ENCODE assay signal across 16 mouse cellular contexts in the genomic region with DNA sequence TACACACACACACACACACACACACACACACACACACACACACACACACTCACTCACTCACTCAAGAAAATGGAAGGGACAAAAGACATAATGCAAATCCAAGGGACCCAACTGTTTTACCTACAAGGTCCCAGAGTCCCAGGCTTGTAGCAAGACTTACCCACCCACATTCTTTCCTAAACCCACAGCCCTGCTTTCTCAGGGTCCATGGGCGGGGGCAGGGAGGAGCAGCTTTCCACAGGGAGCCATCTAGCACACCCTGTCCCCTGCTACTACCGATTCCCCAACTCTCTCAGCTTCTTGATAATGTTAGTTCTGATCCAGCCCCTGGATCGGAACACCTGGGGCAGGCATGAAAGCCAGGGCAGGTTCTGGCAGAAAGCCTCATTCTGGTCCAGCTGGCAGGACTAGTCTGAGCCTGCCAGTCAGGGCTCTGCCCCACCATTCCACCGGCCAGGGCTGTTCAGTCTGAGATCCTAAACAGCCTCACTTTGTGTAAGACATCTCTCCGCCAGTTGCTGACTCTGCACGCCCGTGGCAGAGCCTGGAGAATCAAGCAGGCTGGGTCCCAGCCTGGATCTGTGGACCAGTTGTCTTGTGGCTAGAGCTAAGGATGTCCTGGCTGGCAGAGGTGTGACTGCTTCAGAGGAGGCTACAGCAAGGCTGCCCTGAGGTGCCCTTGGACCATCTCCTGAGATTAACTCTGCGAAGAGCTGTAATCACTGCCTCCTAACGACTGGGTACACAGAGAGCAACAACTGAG. TPM values are rescaled to one million over a fixed set of nuclear protein-coding genes. Genes with fewer than 3 reads are reported as not detected.
A peak's percentile ranks its signal among the peaks of the same experiment; 100 is the strongest.
DNase-seq lines count a peak whose midpoint lies in the region; ATAC-seq and TF ChIP-seq lines count a peak whose summit lies in the region.
"Had no signal": no experiment of that assay in that cellular context is flagged by ENCODE, and none has a peak within 500 bp of the region (broad histone marks: within the 10 kb centered on the region; RNA-seq: fewer than 3 reads in every experiment).

No protein-coding gene starts in this region.

- no peak for DNase-seq in heart, adult 8-10 months (ENCODE audit: low spot score)
- no peak for DNase-seq in ES-E14 (ENCODE audit: low read depth, low spot score)
- no peak for DNase-seq in thymus, adult 18-20 months
- DNase-seq in left cerebral cortex, postnatal 4 days, result no peak
- DNase-seq: adrenal gland, postnatal 36 days; kidney, postnatal 14 days; thymus, postnatal 25 days had no signal

- intact Hi-C loops in left cerebral cortex, postnatal 4 days (cut with DNase I), result no loop called here

- no peak overlapping the region for H3K4me2 ChIP-seq in heart, embryonic 12.5 days
- H3K4me2 ChIP-seq in limb, embryonic 15.5 days, result 0 out of 2 replicates have a peak overlapping the region, but pooled peaks have one; percentile 7
- H3K4me2 ChIP-seq: forebrain, embryonic 12.5 days; heart, embryonic 11.5 days had no signal

- no peaks in the 10 kb centered on the region for H3K9me3 ChIP-seq in heart, embryonic 12.5 days (replicated peaks)
- H3K9me3 ChIP-seq in E14TG2a.4 (ENCODE audit: low read length), result no peaks in the 10 kb centered on the region
- H3K9me3 ChIP-seq in ES-E14 (ENCODE audit: control insufficient read depth, insufficient read depth, low read depth, low read length), result no peaks in the 10 kb centered on the region
- no peaks in the 10 kb centered on the region for H3K9me3 ChIP-seq in limb, embryonic 15.5 days
- H3K9me3 ChIP-seq: forebrain, embryonic 12.5 days; megakaryocyte, embryonic 14.5 days had no signal

- WGBS in heart, embryonic 12.5 days, result 37% methylated on average over 9 of the region's 9 CpGs
- 36% methylated on average over 9 of the region's 9 CpGs for WGBS in limb, embryonic 15.5 days

- H3K36me3 ChIP-seq in heart, embryonic 12.5 days, result no peaks in the 10 kb centered on the region
- H3K36me3 ChIP-seq in E14TG2a.4 (ENCODE audit: insufficient read depth, low read length) (peaks cover 3% of the 10 kb centered on the region; the same call in 1 of the 2 replicates), ES-E14 (ENCODE audit: control insufficient read depth, insufficient read depth, low read length, poor library complexity, severe bottlenecking) (peaks cover 5% of the 10 kb centered on the region)
- no peaks in the 10 kb centered on the region for H3K36me3 ChIP-seq in limb, embryonic 15.5 days
- H3K36me3 ChIP-seq: forebrain, embryonic 12.5 days had no signal

- TF ChIP-seq CTCF in E14TG2a.4 (conservative IDR thresholded peaks at IDR 0.05; ENCODE audit: low read length), result no peak

- in situ Hi-C loops in ES-E14 (cut with MboI; ENCODE audit: low sequenced_read_pairs in 2 of 2, unreplicated experiment in 2 of 2), result no loop called here

- ATAC-seq in heart, embryonic 12.5 days (ENCODE audit: insufficient number of reproducible peaks, low FRiP score), result no peak
- ATAC-seq in limb, embryonic 15.5 days (ENCODE audit: insufficient number of reproducible peaks, low FRiP score, low TSS enrichment, low read depth), result no peak
- ATAC-seq: lung, postnatal 0 days had no signal

- no peak overlapping the region for H3K4me3 ChIP-seq in heart, embryonic 12.5 days
- peak overlapping the region; percentile 52 for H3K4me3 ChIP-seq in E14TG2a.4 (replicated peaks; ENCODE audit: low read length)
- H3K4me3 ChIP-seq in ES-E14 (ENCODE audit: insufficient read depth in 1 of 2, low read depth in 1 of 2, low read length in 2 of 2, poor library complexity in 1 of 2, severe bottlenecking in 1 of 2), result 0 out of 4 replicates have a peak overlapping the region, but pooled peaks have one; percentile 1 to 7
- no peak overlapping the region for H3K4me3 ChIP-seq in limb, embryonic 15.5 days
- H3K4me3 ChIP-seq: forebrain, embryonic 12.5 days; megakaryocyte, embryonic 14.5 days had no signal

- peaks cover 16% of the 10 kb centered on the region for H3K4me1 ChIP-seq in heart, embryonic 12.5 days (replicated peaks)
- H3K4me1 ChIP-seq in E14TG2a.4 (replicated peaks; ENCODE audit: low read depth, low read length) (peaks cover 74% of the 10 kb centered on the region), ES-E14 (ENCODE audit: control insufficient read depth in 2 of 2, insufficient read depth in 2 of 2, low read length in 2 of 2, poor library complexity in 1 of 2) (peaks cover 7 to 37% of the 10 kb centered on the region in 2 experiments; a peak in 3 of 4 replicates)
- H3K4me1 ChIP-seq in limb, embryonic 15.5 days, result peaks cover 18% of the 10 kb centered on the region

- peaks cover 4% of the 10 kb centered on the region; the same call in 1 of the 2 replicates for H3K27me3 ChIP-seq in heart, embryonic 12.5 days (replicated peaks)
- no peaks in the 10 kb centered on the region for H3K27me3 ChIP-seq in E14TG2a.4 (ENCODE audit: insufficient read depth, low read length)
- H3K27me3 ChIP-seq in limb, embryonic 15.5 days, result peaks cover 21% of the 10 kb centered on the region

- H3K27ac ChIP-seq in heart, embryonic 12.5 days (ENCODE audit: poor library complexity, severe bottlenecking), result no peak overlapping the region
- H3K27ac ChIP-seq in ES-E14 (ENCODE audit: insufficient read depth, low read depth, low read length, poor library complexity, severe bottlenecking), result no peak overlapping the region; the same call in 1 of the 2 replicates
- peak overlapping the region; percentile 80 for H3K27ac ChIP-seq in limb, embryonic 15.5 days
- H3K27ac ChIP-seq: forebrain, embryonic 12.5 days; liver, embryonic 14.5 days had no signal

- peak overlapping the region; percentile 11; the same call in 1 of the 2 replicates for H3K9ac ChIP-seq in heart, embryonic 12.5 days
- peak overlapping the region; percentile 3; the same call in 1 of the 2 replicates for H3K9ac ChIP-seq in ES-E14 (ENCODE audit: insufficient read depth, low read depth, low read length, poor library complexity, severe bottlenecking)
- no peak overlapping the region for H3K9ac ChIP-seq in limb, embryonic 15.5 days
- H3K9ac ChIP-seq: forebrain, embryonic 12.5 days; liver, embryonic 14.5 days had no signal

TF ChIP-seq in ES-E14, 5 proteins besides CTCF, POLR2A, EP300 and RAD21:
- TF ChIP-seq CHD2 (IDR thresholded peaks at IDR 0.05; ENCODE audit: low read depth, low read length), result no peak
- TF ChIP-seq ZNF384 (IDR thresholded peaks at IDR 0.05; ENCODE audit: low read depth, low read length), result no peak
- TF ChIP-seq ZC3H11A (IDR thresholded peaks at IDR 0.05; ENCODE audit: borderline replicate concordance, low read depth, low read length), result no peak
- TF ChIP-seq HCFC1 (IDR thresholded peaks at IDR 0.05; ENCODE audit: borderline replicate concordance, insufficient read depth, low read length), result no peak
- TF ChIP-seq MAFK (IDR thresholded peaks at IDR 0.05; ENCODE audit: insufficient read depth, low read depth, low read length), result no peak

RNA-seq across cellular contexts. Expression of a gene that starts 5.1 kb away (rescaled TPM):
- 916 and 1,021 TPM in 2 replicates for polyA plus RNA-seq in heart, embryonic 12.5 days (2016; fragmentation: Nextera tagmentation; extraction: Ambion mirVana)
- total RNA-seq in heart, adult 8-10 months (2022), result 100 to 1,000 TPM; 312 to 583 (median 421) TPM
- 630 and 878 TPM in 2 replicates for total RNA-seq in ES-E14 (2012; rRNA removed)
- polyA plus RNA-seq in limb, embryonic 15.5 days (2015; fragmentation: Nextera tagmentation; extraction: Ambion mirVana), result 1,190 and 1,326 TPM in 2 replicates
- 1 to 10 TPM; 3.2 to 3.7 TPM for total RNA-seq in left cerebral cortex, postnatal 4 days (2021)
- polyA plus RNA-seq: activated CD4-positive, CD25-positive, alpha-beta regulatory T cell, adult 4 months had no signal

RNA-seq across cellular contexts. Expression of a gene that starts 41.6 kb away (rescaled TPM):
- 214 and 222 TPM in 2 replicates for polyA plus RNA-seq in heart, embryonic 12.5 days (2016; fragmentation: Nextera tagmentation; extraction: Ambion mirVana)
- 100 to 1,000 TPM; 265 to 313 (median 289) TPM for total RNA-seq in heart, adult 8-10 months (2022)
- total RNA-seq in ES-E14 (2012; rRNA removed), result 109 and 176 TPM in 2 replicates
- 162 and 168 TPM in 2 replicates for polyA plus RNA-seq in limb, embryonic 15.5 days (2015; fragmentation: Nextera tagmentation; extraction: Ambion mirVana)
- total RNA-seq in left cerebral cortex, postnatal 4 days (2021), result 1,000 to 10,000 TPM; 1,399 to 1,485 TPM

Comparison
In these comparisons a context has a peak if more than half of its experiments do, and no peak if none do; other contexts are left out.
1. H3K4me3 ChIP-seq: peak in E14TG2a.4 (single experiment) and ES-E14 (2 of 2); none in heart, embryonic 12.5 days (single experiment) and limb, embryonic 15.5 days (single experiment).
2. RNA of a gene that starts 5.1 kb away (total RNA-seq): 630 to 878 TPM in ES-E14 and 312 to 583 TPM in heart, adult 8-10 months; 3.2 to 3.7 TPM in left cerebral cortex, postnatal 4 days; every median in the first group is over 10 times any median in the second.